Mouse (Mus musculus): ENCODE data around the gene Btbd9.

GRCm38 (mm10) chr17:30558623-30559022 lies 17.7 kb downstream of the Btbd9 start:
- TF ChIP-seq CTCF (IDR thresholded peaks at IDR 0.05; ENCODE audit: low read depth) (no peak), EP300 (IDR thresholded peaks at IDR 0.05; ENCODE audit: low read depth) (no peak)

Data from heart, postnatal 0 days (tissue).